Mouse (Mus musculus) yolk sac, embryonic 10.5 days (tissue): ENCODE results near the gene Slc11a1.
"Not testable (repeated sequence)": the region's sequence is repeated elsewhere in the genome, so short reads cannot be mapped to it uniquely, and the experiment has no call there.

Experiments
- DNase-seq: peaks from one replicate; pipeline ENCODE4 v3.0.0-alpha.2; 2017; ENCODE audit warnings: low spot score

Slc11a1 gene

GRCm38 (mm10) chr1:74387386-74387988, 12.5 kb downstream of the Slc11a1 start:
- no peak for DNase-seq

DNA sequence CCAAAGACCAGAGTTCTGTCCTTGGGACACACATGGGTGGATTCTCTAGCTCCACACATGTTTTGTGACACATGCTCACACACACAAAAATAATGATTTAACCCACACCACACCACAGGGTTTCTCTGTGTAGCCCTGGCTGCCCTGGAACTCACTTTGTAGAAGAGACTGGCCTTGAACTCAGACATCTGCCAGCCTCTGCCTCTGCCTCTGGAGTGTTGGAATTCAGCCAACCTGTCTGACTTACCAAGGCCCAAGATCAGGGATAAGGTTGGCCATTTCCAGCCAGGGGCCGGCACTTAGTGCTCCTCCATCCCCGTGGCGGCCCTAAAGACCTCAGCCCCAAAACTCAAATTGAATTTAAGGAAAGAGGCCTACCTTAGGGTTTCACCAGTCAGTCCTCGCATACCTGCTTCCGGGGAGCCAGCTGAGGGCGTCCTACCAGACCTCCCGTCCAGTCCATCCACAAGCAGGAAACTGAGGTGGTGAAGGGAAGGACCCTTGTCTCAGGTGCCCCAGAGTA, 13.5 kb downstream of the Slc11a1 start:
- no peak for DNase-seq

- DNase-seq, result peak; percentile 47
Observed at GRCm38 (mm10) chr1:74389831-74390286, 14.9 kb downstream of the Slc11a1 start.

- DNase-seq, result peak; percentile 62
Observed at GRCm38 (mm10) chr1:74390287-74390906, 15.4 kb downstream of the Slc11a1 start.

GRCm38 (mm10) chr1:74390924-74391748, 16.1 kb downstream of the Slc11a1 start, which contains the start of gene Ctdsp1:
Ctdsp1 (plus strand) TSS chr1:74391509.
- DNase-seq, result peak; percentile 94

- DNase-seq, result peak; percentile 90
Observed at GRCm38 (mm10) chr1:74391844-74392441, 16.9 kb downstream of the Slc11a1 start.

DNA sequence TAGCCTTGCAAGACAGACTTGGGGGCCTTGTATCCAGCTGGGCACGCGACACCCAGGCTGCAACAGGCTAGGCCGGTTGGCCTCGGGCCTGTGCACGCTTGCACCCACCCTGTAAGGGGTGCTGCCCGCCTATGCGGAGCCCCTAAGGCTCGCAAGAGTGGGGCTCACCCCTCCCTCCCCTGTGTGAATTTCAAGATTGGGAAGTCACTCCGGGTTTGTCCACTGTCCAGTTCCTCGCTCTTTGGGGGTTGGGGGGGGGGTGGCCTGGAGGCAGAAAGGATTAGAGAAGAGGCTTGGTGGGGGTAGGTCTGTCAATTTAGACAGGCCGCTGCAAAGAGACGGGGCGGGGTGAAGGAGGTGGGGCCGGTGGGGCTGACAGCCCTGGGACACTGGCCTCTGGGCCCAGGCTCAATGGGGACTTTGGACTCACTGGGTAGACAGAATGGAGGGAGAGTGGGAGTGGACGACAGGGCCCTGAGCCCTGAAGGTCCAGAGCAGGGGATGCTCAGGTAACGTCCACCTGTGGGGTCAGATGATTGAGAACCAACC, 17.5 kb downstream of the Slc11a1 start:
- DNase-seq, result peak; percentile 91

- DNase-seq, result no peak
Observed at GRCm38 (mm10) chr1:74393010-74393409, 18.0 kb downstream of the Slc11a1 start.

DNA sequence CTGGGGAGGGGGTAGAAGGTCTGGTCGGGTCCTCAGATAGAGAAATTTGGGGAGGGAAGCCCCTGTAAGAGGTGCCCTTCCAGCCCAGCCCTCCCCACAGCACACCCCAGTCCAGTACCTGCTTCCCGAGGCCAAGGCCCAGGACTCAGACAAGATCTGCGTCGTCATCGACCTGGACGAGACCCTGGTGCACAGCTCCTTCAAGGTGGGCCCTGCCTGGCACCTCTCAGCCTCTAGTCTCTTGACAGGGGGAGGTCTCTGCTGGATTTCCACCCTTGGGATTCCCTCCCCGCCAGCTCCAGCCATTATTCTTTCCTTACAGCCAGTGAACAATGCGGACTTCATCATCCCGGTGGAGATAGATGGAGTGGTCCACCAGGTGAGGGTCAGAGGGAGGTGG, 18.7 kb downstream of the Slc11a1 start:
- no peak for DNase-seq

- DNase-seq, result no peak
Observed at GRCm38 (mm10) chr1:74394311-74394710, 19.3 kb downstream of the Slc11a1 start.

DNA sequence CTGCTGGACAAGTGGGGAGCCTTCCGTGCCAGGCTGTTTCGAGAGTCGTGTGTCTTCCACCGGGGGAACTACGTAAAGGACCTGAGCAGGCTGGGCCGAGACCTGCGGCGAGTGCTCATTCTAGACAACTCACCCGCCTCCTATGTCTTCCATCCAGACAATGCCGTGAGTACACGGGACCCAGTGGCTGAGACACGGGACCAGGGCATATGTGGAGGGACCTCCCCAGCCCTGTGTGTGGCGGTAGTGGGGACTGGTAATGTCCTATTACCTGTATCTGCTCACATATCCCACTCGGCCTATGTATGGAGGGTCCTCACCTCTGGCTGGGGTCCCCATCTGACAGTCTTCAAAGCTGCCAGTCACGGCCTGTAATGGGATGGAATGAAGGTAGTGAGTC, 19.9 kb downstream of the Slc11a1 start:
- DNase-seq, result no peak

DNA sequence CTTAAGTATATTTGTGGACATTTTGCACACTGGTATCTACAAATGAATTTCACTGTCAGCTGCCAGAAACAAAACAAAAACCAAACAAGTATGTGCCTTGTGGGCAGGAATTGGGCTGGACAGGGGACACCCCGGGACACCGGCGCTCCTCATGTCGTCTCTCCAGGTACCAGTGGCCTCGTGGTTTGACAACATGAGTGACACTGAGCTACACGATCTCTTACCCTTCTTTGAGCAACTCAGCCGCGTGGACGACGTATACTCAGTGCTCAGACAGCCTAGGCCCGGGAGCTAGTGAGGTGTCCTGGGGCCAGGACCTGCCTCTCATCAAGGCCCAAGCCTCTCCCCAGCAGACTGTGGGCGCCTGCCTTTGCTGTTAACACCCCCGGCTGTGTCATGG, 20.3 kb downstream of the Slc11a1 start:
- DNase-seq, result no peak

DNA sequence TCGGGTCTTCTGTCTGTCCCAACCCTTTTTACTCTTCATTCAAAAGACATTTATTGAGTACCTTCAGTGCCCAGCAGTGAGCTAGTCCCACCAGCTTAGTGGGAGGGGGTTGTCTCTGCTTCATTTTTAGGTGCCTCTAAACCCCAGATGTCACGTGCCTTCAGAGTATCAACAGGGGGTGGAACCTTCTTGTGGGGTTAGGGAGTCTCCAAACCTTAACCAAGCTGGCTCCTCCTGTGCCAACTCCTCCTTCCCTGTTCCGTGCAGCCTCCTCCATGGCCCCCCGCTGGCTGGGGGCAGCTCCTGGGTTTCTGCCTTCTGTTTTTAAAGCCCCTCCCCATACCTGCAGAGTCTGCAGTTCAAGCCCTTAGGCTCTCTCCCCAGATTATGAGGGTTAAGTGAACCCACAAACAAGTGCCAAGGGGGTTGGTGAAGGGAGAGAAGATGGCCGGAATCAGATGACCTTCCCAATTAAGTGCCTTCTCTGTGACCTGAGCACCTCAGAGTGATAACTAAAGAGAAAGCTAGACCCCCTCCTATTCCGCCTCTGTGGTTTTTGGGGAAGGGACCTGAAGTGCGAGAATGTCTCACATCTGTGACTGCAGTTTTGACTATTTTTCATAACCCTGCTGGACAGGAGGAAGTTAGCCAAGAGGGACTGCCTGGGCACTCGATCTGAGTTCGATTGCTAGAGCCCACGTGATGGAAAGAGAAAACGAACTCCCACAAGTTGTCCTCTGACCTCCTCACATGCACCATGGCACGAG, 21.6 kb downstream of the Slc11a1 start:
- DNase-seq, result not testable (repeated sequence)

GRCm38 (mm10) chr1:74397268-74397918, 22.4 kb downstream of the Slc11a1 start:
- peak; percentile 99 for DNase-seq

DNA sequence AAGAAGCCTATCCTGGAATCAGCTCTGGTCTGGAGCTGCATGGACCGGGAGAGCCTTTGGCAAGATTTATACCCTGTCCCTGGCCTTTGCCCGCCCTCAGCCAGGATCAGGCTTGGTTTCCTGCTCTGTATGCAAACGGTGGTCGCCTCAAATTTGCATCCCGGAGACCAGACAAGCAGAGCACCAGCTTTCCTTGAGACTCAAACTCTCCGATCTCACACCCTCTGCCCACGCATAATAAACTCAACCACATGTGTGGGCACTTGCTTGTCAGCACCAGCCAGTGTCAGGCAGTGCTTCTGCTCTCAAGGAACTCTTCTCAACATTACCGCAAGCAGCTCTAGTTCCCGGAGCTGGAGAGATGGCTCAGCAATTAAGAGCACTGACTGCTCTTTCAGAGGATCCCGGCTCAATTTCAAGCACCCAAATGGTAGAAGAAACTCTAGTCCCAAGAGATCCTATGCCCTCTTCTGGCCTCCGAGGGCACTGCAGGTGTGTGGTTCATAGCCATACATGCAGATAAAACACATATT, 23.0 kb downstream of the Slc11a1 start:
- peak; percentile 78 for DNase-seq

DNA sequence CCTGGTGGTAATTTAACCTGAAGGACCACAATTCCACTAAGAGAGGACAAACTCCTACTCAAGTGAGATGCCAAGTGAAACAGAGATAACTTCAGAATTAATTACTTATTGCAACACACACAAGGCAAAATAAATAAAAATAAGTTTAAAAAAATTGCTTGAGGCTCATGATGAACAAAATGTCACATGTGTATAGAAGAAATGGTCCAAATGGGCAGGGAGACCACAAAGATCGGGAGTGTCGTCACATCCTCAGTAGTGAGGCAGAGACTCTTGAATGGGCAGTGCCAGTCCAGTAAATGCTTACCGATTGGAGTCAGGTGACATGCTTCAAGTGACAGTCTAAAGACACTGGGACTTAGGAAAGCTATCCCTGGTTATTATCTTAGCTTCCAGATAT, 25.5 kb downstream of the Slc11a1 start:
- DNase-seq, result no peak

- no peak for DNase-seq
Observed at GRCm38 (mm10) chr1:74401015-74401702, 26.2 kb downstream of the Slc11a1 start.

DNA sequence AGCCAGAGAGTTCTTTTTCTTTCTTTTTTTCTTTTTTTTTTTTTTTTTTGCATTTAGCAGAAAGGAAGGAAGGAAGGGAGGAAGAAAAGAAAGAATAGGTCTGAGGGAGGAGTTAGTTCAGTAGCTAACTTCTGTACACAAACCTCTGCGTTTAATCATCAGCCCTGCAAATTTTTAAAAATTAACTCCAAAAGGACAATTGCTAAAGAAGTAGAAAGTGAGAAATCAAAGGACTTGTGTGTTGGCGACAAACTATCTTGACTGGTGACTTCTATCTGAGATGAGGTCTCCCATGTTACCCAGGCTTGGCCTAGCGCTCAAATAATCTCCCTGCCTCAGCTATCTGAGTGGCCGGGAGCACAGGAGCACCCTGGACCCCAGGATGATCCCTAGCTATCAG, 29.2 kb downstream of the Slc11a1 start:
- no peak for DNase-seq

DNA sequence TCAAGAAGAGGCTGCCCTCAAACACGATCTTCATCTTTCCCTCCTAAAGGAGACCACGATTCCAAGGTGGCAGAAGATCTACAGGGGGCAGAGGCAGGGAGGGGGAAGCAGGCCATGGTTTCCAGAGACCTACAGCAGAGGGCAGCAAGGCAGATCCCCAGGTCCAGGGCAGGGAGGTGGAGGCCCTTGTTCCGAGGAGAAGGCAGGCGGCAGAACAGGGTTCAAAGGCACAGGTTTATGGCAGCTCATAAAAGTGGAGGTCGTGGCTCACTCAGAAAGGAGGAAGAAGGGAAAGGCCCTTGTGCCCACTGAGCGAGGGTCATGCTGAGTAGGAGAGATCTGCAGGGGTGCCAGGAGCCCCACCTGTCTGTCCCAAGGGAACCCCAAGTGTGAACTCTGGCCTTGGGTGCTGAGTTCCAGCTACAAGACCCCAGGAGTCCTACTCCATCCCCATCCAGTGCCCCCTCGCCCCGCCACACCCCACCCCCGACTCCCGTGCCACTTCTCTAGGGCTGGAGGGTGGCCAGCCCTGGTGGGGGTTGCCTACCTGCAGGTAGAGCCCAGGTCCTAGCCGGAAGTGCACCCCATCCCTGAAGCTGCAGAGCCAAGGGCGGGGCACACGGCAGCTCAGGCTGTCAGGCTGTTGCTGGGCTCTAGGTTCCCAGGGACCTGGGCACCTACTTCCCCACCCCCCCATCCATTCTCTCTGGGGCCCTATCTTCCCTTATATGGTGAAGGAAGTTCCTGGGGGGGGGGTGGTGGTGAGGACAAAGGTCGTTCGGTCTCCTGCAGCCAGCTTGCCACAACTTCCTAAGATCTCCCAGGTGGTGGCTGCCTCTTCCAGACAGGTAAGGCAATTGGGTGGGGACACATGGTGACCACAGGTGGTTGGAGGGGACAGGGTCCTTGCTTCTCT, 33.9 kb downstream of the Slc11a1 start, which contains the start of gene Vil1:
Vil1 (plus strand) TSS at position 788 of the 916 bp plus-strand sequence.
- DNase-seq, result peak; percentile 80
